Comparison of ENCODE assay signal across 14 mouse cellular contexts in genomic region chr6:108488250-108488649, GRCm38 (mm10).
DNase-seq lines count a peak whose midpoint lies in the region; ATAC-seq and TF ChIP-seq lines count a peak whose summit lies in the region.
"Had no signal": no experiment of that assay in that cellular context is flagged by ENCODE, and none has a peak within 500 bp of the region (broad histone marks: within the 10 kb centered on the region; RNA-seq: fewer than 3 reads in every experiment).

No protein-coding gene starts in this region.

- no peaks in the 10 kb centered on the region; the same call in 1 of the 2 replicates for H3K79me2 ChIP-seq in heart, adult 2 months (replicated peaks; ENCODE audit: control insufficient read depth, insufficient read depth, low read length)

- no peak overlapping the region for H3K4me2 ChIP-seq in lung, embryonic 14.5 days
- H3K4me2 ChIP-seq: forebrain, embryonic 12.5 days; liver, embryonic 13.5 days; midbrain, embryonic 13.5 days had no signal

- H3K36me3 ChIP-seq in heart, adult 2 months (ENCODE audit: control insufficient read depth, insufficient read depth, low read length): no peaks in the 10 kb centered on the region
- H3K36me3 ChIP-seq in lung, embryonic 14.5 days (ENCODE audit: insufficient read depth): peaks cover 24% of the 10 kb centered on the region
- H3K36me3 ChIP-seq: forebrain, embryonic 12.5 days; liver, embryonic 13.5 days; midbrain, embryonic 13.5 days had no signal

- TF ChIP-seq CTCF in heart, adult 2 months (IDR thresholded peaks at IDR 0.05): peak; percentile 45
- no peak for TF ChIP-seq CTCF in lung, embryonic 14.5 days (IDR thresholded peaks at IDR 0.05; ENCODE audit: low read depth)
- peak; percentile 26 for TF ChIP-seq CTCF in Patski (IDR thresholded peaks at IDR 0.05)

- H3K27me3 ChIP-seq in heart, adult 2 months (ENCODE audit: control insufficient read depth, insufficient read depth, low read length): no peaks in the 10 kb centered on the region
- no peaks in the 10 kb centered on the region for H3K27me3 ChIP-seq in lung, embryonic 14.5 days (ENCODE audit: insufficient read depth, low read length)
- H3K27me3 ChIP-seq in Patski: no peaks in the 10 kb centered on the region
- H3K27me3 ChIP-seq: forebrain, embryonic 12.5 days; liver, embryonic 13.5 days; midbrain, embryonic 13.5 days had no signal

- WGBS in heart, adult 2 months: 77% methylated on average over 5 of the region's 5 CpGs
- WGBS in lung, embryonic 14.5 days: 83% methylated on average over 5 of the region's 5 CpGs

- intact Hi-C loops in heart, adult 2 months (cut with DNase I): loop anchor here (5.0 kb wide), 1 partner anchor 224 kb away; no protein-coding TSS in a partner anchor
- intact Hi-C loops in heart, postnatal 36 days (cut with DNase I): loop anchor here (5.0 kb wide), 1 partner anchor 224 kb away; no protein-coding TSS in a partner anchor

- no peak overlapping the region for H3K4me3 ChIP-seq in heart, adult 2 months
- H3K4me3 ChIP-seq in lung, embryonic 14.5 days (ENCODE audit: low read depth, low read length): no peak overlapping the region
- H3K4me3 ChIP-seq: embryonic facial prominence, embryonic 10.5 days; forebrain, embryonic 12.5 days; heart, embryonic 10.5 days; liver, embryonic 13.5 days; midbrain, embryonic 13.5 days had no signal

- no peak for TF ChIP-seq EP300 in heart, adult 2 months (IDR thresholded peaks at IDR 0.05; ENCODE audit: insufficient read depth, low read depth, low read length)

- in situ Hi-C loops in Patski (cut with MboI; ENCODE audit: low pct_unique_long_range_greater_than_20kb): no loop called here

- 0 out of 2 replicates have a peak, but pooled peaks have one; percentile 38 for ATAC-seq in lung, embryonic 14.5 days (ENCODE audit: insufficient read depth)
- no peak for ATAC-seq in Patski
- ATAC-seq: hindbrain, embryonic 16.5 days had no signal

- DNase-seq in heart, adult 2 months: no peak
- no peak for DNase-seq in heart, postnatal 36 days
- no peak for DNase-seq in lung, embryonic 14.5 days
- no peak for DNase-seq in lung, postnatal 25 days (ENCODE audit: low spot score)
- no peak for DNase-seq in Patski (ENCODE audit: low read depth, low spot score)
- peak; percentile 56 for DNase-seq in naive thymus-derived CD4-positive, alpha-beta T cell, adult 2 months (ENCODE audit: low read depth)
- no peak for DNase-seq in cerebellum, postnatal 25 days
- no peak for DNase-seq in testis, postnatal 10 days (ENCODE audit: low spot score)
- DNase-seq: liver, embryonic 13.5 days had no signal

- POLR2A ChIA-PET in Patski (lab: Charles Lee): no interaction called here

- H3K9me3 ChIP-seq in lung, embryonic 14.5 days (ENCODE audit: low read depth, low read length): no peaks in the 10 kb centered on the region
- H3K9me3 ChIP-seq: embryonic facial prominence, embryonic 10.5 days; forebrain, embryonic 12.5 days; heart, embryonic 10.5 days; liver, embryonic 13.5 days; midbrain, embryonic 13.5 days had no signal

- TF ChIP-seq POLR2A in heart, adult 2 months (IDR thresholded peaks at IDR 0.05; ENCODE audit: insufficient read depth, low read depth, low read length): no peak

- no peaks in the 10 kb centered on the region for H3K4me1 ChIP-seq in heart, adult 2 months (ENCODE audit: control insufficient read depth, insufficient read depth, low read length)
- H3K4me1 ChIP-seq in lung, embryonic 14.5 days (ENCODE audit: insufficient read depth): no peaks in the 10 kb centered on the region
- H3K4me1 ChIP-seq: forebrain, embryonic 12.5 days had no signal

- CTCF ChIA-PET in Patski (lab: Charles Lee): interaction anchor here (0.8 kb wide), 1 partner anchor 171 kb away, joined by 4 read pairs; no protein-coding TSS in a partner anchor

- no peak overlapping the region for H3K27ac ChIP-seq in heart, adult 2 months
- H3K27ac ChIP-seq in lung, embryonic 14.5 days (ENCODE audit: low read depth): no peak overlapping the region
- H3K27ac ChIP-seq: embryonic facial prominence, embryonic 10.5 days; forebrain, embryonic 12.5 days; heart, embryonic 10.5 days; liver, embryonic 13.5 days; midbrain, embryonic 13.5 days had no signal

- H3K9ac ChIP-seq in heart, adult 2 months (ENCODE audit: low read depth, low read length): no peak overlapping the region
- no peak overlapping the region for H3K9ac ChIP-seq in lung, embryonic 14.5 days
- H3K9ac ChIP-seq: forebrain, embryonic 12.5 days; liver, embryonic 13.5 days; midbrain, embryonic 13.5 days had no signal
